Mouse (Mus musculus) mouse embryonic stem cell (cell line): ENCODE data around the gene Syf2.
"Not testable (repeated sequence)": the region's sequence is repeated elsewhere in the genome, so short reads cannot be mapped to it uniquely, and the experiment has no call there.

ENCODE experiments used
- in situ Hi-C, 2 experiments: fragments of 300-500 bp; cut with MboI; formaldehyde crosslinking; loops; 1 replicate in 1 of 2; 3 replicates in 1 of 2; pipeline ENCODE4 v1.14.3; 2019 to 2020; ENCODE audit warnings: low sequenced_read_pairs in 2 of 2, low pct_unique_long_range_greater_than_20kb in 1 of 2, mixed read lengths in 1 of 2; ENCODE audit not compliant: unreplicated experiment in 1 of 2

Gene Syf2

GRCm38 (mm10) chr4:134930684-134931481 lies at the start of gene Syf2:
Syf2 (plus strand) TSS chr4:134930898.
- in situ Hi-C loops = no loop called here

GRCm38 (mm10) chr4:134883266-134883665 lies 47.4 kb upstream of the Syf2 start:
- in situ Hi-C loops = no loop called here

DNA sequence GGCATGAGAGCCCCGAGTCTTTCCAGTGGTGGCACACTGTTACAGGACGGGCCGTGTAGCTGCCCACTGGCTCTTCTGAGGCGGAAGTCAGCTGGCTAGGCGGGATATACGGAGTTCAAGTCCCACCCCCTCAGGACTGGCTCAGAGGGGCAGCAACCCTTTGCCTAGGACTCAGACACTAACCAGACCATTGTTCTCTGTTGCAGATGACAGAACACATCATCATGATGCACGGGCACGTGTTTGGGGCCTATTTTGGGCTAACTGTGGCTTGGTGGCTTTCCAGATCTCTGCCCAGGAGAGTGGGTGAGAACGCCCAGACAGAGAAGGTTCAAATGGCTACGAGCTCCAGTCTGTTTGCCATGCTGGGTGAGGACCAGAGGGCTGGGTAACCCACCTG lies 46.9 kb upstream of the Syf2 start:
- in situ Hi-C loops = no loop called here

GRCm38 (mm10) chr4:134884364-134884763 lies 46.3 kb upstream of the Syf2 start:
- in situ Hi-C loops = no loop called here

DNA sequence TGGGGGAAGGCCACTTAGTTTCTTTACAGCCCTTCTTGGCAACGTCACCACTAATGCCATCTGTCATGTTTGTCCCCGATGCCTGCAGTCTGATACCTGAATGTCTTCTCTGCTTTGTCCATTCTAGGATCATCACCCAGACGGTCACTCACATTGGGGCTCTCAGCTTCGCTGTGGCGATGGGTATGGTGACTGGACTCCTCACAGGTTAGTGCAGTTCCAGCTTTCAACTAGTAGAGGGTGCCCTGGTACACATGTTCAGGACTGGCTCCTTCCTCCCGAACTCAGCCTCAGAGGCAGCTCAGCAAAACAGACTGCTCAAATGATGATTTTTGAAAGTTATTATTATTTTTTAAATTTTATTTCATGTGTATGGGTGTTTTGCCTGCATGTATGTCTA lies 38.6 kb upstream of the Syf2 start:
- in situ Hi-C loops = no loop called here

DNA sequence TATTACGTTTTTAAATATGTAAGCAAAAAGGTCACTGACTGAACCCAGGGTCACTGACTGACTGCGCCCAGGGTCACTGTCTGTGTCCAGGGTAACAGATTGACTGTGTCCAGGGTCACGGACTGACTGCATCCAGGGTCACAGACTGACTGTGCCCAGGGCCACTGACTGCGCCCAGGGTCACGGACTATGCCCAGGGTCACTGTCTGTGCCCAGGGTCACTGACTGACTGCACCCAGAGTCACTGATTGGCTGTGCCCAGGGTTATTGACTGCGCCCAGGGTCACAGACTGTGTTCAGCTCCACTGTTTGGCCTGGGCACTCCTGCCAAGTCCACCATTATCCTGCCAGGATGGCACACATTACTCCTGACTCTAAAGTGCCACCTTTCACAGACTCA lies 33.4 kb upstream of the Syf2 start:
- in situ Hi-C loops = no loop called here

DNA sequence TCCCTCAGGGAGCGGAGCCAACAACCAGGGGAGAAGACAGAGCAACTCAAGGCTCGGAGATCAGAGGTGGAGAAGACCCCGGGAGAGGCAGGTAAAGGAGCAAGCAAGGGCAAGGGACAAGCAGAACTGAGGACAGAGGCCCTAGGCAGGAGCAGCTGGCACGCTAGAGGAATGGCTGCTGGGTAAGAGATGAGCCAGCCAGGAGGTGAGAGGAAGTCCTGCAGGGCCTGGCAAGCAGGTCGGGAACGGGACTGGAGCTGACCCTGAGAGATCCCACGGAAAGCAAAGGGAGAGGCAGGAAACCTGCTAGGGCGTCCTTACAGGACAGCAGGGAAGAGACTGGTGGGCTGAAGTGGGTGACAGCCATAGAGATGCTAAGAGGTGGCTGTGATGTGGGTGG lies 29.6 kb upstream of the Syf2 start:
- in situ Hi-C loops = no loop called here

DNA sequence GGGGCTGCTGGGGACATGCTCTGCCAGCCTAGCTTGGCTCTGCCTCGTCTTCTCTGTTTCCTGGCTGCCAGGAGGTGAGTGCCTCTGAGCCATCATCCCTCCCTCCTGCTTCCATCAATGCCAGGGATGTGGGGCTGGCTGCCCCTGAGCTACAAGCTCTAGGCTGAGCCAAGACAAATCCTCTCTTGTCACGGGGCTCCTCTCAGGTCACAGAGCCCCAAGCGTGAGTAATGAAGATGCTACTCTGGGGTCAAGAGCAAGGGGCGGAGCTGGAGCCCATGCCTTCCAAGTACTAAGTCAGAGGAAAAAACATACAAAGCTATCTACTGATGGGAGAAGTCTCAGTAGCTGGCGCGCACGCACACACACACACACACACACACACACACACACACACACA lies 27.7 kb upstream of the Syf2 start:
- in situ Hi-C loops = no loop called here

GRCm38 (mm10) chr4:134911406-134911805 lies 19.3 kb upstream of the Syf2 start:
- in situ Hi-C loops = not testable (repeated sequence)

GRCm38 (mm10) chr4:134913413-134913812 lies 17.3 kb upstream of the Syf2 start:
- in situ Hi-C loops = no loop called here

GRCm38 (mm10) chr4:134914122-134914863 lies 16.4 kb upstream of the Syf2 start:
- in situ Hi-C loops = no loop called here

- in situ Hi-C loops = no loop called here
These were observed 15.9 kb upstream of the Syf2 start, which contains the start of gene Tmem50a for GRCm38 (mm10) chr4:134914864-134915209. Tmem50a (minus strand) TSS chr4:134915024.

- in situ Hi-C loops = no loop called here
These were observed 15.3 kb upstream of the Syf2 start for GRCm38 (mm10) chr4:134915223-134916050.

DNA sequence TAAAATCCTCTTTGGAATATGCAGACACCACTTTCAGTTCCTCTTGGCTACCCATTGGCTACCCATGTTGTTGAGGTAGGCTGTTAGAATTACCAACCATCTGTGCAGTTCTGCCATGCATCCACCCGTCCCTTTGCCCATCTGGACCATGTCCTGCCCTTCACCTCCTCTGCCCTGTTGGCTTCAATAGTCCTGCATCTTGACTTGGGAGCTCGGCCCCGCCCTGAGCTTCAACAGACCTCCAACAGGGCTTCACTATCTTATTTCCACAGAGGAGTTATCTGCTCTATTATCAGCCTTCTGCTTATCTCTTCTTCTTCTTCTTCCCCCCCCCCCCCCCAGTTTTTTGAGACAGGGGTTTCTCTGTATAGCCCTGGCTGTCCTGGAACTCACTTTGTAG lies 13.5 kb upstream of the Syf2 start:
- in situ Hi-C loops = no loop called here

DNA sequence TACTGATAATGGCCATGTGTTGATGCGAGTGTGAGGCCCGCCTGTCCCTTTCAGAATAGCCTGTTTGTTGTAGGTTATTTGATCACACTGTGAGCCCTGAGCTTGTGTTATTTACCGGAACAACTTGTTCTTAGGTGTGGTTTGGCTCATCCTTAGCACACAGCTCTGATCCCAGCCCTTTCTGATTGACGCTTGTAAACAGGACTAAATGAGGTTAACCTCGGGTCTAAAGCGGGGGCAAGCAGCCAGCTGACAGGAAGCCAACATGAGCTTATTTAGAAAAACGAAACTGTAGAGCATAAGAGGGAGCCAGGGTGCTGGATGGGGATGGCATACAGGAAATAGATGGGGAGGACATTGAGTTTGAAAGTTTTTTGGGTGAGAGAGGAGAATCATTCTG lies 12.3 kb upstream of the Syf2 start:
- in situ Hi-C loops = no loop called here

GRCm38 (mm10) chr4:134919733-134920540 lies 10.8 kb upstream of the Syf2 start:
- in situ Hi-C loops = no loop called here

DNA sequence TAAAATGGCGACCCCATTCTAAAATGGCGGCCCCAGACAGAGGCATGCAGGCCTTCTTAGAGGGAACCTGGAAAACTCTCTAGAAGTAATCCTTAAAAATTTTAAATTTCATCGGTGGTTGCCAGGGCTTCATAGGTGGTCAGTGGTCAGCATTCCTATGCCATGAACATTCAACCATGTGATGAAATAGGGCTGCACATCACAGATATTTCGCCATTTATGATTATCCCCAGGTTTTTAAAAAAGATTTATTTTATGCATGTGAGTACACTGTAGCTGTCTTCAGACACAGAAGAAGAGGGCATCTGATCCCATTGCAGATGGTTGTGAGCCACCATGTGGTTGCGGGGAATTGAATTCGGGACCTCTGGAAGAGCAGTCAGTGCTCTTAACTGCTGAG lies 10.1 kb upstream of the Syf2 start:
- in situ Hi-C loops = no loop called here

- in situ Hi-C loops = no loop called here
These were observed 9.0 kb upstream of the Syf2 start for GRCm38 (mm10) chr4:134921703-134922102.
